Mouse (Mus musculus) forebrain, embryonic 13.5 days (tissue): Measurements from ENCODE around the gene Zbtb14. TPM values are rescaled to one million over a fixed set of nuclear protein-coding genes. Genes with fewer than 3 reads are reported as not detected.

ENCODE experiments used
- ATAC-seq: fragments of 200-750 bp; cut with Nextera tagmentation; 2 replicates; pipeline ENCODE4 v1.8.0; 2017
- H3K27ac ChIP-seq: fragments of 300-500 bp; sonication (generic); 2 replicates; pipeline ENCODE4 v1.5.1; 2015; ENCODE audit warnings: inconsistent platforms, mild to moderate bottlenecking, moderate library complexity
- H3K27me3 ChIP-seq: fragments of 300-500 bp; sonication (generic); 2 replicates; pipeline ENCODE4 v1.6.1; 2015; ENCODE audit warnings: mild to moderate bottlenecking, inconsistent platforms
- H3K36me3 ChIP-seq: fragments of 300-500 bp; sonication (generic); 2 replicates; pipeline ENCODE4 v1.6.1; 2015; ENCODE audit warnings: mild to moderate bottlenecking, inconsistent platforms; ENCODE audit not compliant: poor library complexity, severe bottlenecking
- H3K4me1 ChIP-seq: fragments of 300-500 bp; sonication (generic); 2 replicates; pipeline ENCODE4 v1.6.1; 2015; ENCODE audit warnings: inconsistent platforms
- H3K4me2 ChIP-seq: fragments of 300-500 bp; sonication (generic); 2 replicates; pipeline ENCODE4 v1.6.1; 2015; ENCODE audit warnings: inconsistent platforms, mild to moderate bottlenecking, moderate library complexity
- H3K4me3 ChIP-seq: fragments of 300-500 bp; sonication (generic); 2 replicates; pipeline ENCODE4 v1.5.1; 2015; ENCODE audit warnings: mild to moderate bottlenecking, inconsistent platforms
- H3K9ac ChIP-seq: fragments of 300-500 bp; sonication (generic); 2 replicates; pipeline ENCODE4 v1.6.1; 2015; ENCODE audit warnings: mild to moderate bottlenecking, inconsistent platforms
- H3K9me3 ChIP-seq: fragments of 300-500 bp; sonication (generic); replicated peaks from 2 replicates; pipeline ENCODE4 v1.6.1; 2016; ENCODE audit warnings: inconsistent platforms
- WGBS: fragments of 180-500 bp; shearing (Covaris S2); methylation state at CpG from one replicate; pipeline ENCODE4 v1.1.7; 2015; 5-methylcytosine and 5-hydroxymethylcytosine counted together
- polyA plus RNA-seq: library from polyadenylated mRNA; unstranded; fragments of >200 nt; fragmentation: Nextera tagmentation; extraction: Ambion mirVana; gene quantifications from 2 replicates; pipeline ENCODE4 v1.2.1, GENCODE M21; 2015

Zbtb14 gene
- polyA plus RNA-seq, result 36.2 and 39.3 TPM in 2 replicates

DNA sequence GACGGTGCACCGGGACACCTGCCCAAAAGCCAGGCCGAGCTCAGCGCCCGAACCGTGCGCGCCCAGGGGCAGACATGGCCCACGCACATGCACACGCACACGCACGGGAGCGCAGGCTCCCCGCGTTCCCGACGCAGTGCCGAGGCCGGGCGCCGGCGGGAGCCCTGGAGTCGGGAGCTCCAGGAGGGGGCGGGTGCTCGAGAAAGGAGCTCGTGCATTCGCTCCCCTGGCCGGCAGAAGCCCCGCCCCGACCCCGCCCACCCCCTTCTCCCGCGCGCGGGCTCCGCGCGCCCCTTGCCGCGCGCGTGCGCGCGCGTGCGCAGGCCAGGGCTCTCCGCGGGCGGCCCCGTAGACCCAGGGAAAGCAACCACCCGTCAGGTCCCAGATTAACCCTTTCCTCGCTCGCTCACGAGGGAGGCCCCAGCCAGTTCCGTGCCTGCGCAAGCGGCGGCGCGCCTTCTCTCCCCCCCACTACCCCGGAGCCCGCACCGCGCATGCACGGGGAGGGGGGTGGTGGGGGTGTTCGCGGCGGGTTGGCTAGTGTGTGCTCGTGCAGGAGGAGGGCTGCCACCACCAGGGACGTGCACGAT lies at the start of gene Zbtb14:
Gene Zbtb14 (plus strand): TSS at position 540 of the 590 bp plus-strand sequence.
- peak; percentile 90 for ATAC-seq
- no peaks in the 10 kb centered on the region for H3K9me3 ChIP-seq
- H3K27ac ChIP-seq, result peak within 1 kb of the TSS; percentile 100
- no peaks in the 10 kb centered on the region for H3K27me3 ChIP-seq
- peaks cover 13% of the 10 kb centered on the region for H3K36me3 ChIP-seq
- H3K4me3 ChIP-seq, result peak within 1 kb of the TSS; percentile 82
- peaks cover 16% of the 10 kb centered on the region for H3K4me1 ChIP-seq
- H3K9ac ChIP-seq, result peak within 1 kb of the TSS; percentile 96
- under 1% methylated on average over 39 of the region's 72 CpGs for WGBS
- H3K4me2 ChIP-seq, result peak within 1 kb of the TSS; percentile 93

DNA sequence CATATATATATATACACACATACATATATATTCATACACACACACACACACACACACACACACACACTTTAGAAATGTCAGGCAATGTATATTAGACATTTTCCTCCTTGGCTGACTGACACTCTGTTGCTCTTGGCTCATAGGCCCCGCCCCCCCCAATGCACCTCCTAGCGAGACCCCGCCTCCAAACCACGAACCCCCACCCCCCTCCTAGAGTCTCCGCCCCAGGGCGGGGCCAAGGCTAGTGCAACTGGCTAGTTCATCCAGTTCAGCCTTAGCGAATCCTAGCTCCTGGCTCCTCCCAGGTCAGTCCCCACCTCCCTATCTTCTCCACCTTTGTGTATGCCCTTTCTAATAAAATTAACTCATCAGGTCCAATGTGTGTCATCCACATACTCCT lies 36.8 kb upstream of the Zbtb14 start:
- no peaks in the 10 kb centered on the region for H3K36me3 ChIP-seq
- no peak overlapping the region for H3K4me3 ChIP-seq
- no peak overlapping the region for H3K27ac ChIP-seq
- no peak for ATAC-seq
- no peaks in the 10 kb centered on the region for H3K4me1 ChIP-seq
- no peaks in the 10 kb centered on the region for H3K9me3 ChIP-seq
- WGBS, result 86% methylated on average over 7 of the region's 7 CpGs
- H3K9ac ChIP-seq, result no peak overlapping the region
- H3K4me2 ChIP-seq, result no peak overlapping the region
- H3K27me3 ChIP-seq, result no peaks in the 10 kb centered on the region

DNA sequence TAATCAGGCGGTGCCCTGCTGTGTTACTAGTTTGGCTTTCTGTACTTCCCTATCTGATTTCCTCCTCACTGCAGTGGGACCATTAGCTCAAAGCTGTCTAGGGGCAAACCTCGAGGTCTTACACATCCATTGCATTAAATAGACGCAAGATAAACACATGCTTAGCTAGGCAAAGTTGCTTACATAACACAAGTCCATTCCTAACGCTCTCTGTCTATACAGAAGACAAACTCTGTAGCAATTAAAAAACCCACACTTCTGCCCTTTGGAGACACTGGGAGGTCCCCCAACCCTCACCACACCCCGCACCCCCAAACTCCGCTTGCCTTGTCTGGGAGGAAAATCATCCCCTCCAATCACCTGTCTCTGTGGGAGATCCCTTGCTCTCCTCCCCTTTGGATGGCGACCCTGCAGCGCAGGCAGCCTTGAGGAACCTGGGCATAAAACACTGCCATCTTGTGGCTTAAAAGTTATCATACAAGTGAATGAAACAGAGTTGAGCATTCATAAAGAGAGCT lies 33.8 kb upstream of the Zbtb14 start:
- H3K27me3 ChIP-seq, result no peaks in the 10 kb centered on the region
- H3K4me2 ChIP-seq, result no peak overlapping the region
- H3K9ac ChIP-seq, result no peak overlapping the region
- H3K4me3 ChIP-seq, result no peak overlapping the region
- peak; percentile 86 for ATAC-seq
- H3K9me3 ChIP-seq, result no peaks in the 10 kb centered on the region
- H3K36me3 ChIP-seq, result no peaks in the 10 kb centered on the region
- 29% methylated on average over 8 of the region's 8 CpGs for WGBS
- H3K27ac ChIP-seq, result no peak overlapping the region
- no peaks in the 10 kb centered on the region for H3K4me1 ChIP-seq

DNA sequence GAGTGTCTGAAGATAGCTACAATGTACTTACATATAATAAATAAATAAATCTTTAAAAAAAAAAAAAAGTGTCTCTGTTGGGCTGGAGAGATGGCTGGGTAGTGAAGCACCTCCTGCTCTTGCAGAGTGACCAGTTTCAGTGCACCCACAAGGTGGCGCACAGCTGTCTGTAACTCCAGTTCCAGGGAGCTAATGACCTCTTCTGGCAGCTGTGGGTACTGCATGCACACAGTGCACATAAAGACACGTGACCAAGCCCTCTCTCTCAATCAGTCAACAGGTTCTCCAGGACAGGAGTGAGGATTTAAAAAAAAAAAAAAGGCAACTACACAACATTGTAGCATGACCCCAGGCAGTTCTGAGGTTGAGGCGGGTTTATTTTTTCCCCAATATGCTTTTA lies 17.8 kb upstream of the Zbtb14 start:
- Histone ChIP-seq H3K27me3 (no peaks in the 10 kb centered on the region), H3K27ac (no peak overlapping the region), H3K4me3 (no peak overlapping the region), H3K4me2 (no peak overlapping the region), H3K36me3 (no peaks in the 10 kb centered on the region), H3K4me1 (no peaks in the 10 kb centered on the region), H3K9ac (no peak overlapping the region), H3K9me3 (no peaks in the 10 kb centered on the region; the same call in 1 of the 2 replicates)
- 86% methylated on average over 3 of the region's 3 CpGs for WGBS
- no peak for ATAC-seq

DNA sequence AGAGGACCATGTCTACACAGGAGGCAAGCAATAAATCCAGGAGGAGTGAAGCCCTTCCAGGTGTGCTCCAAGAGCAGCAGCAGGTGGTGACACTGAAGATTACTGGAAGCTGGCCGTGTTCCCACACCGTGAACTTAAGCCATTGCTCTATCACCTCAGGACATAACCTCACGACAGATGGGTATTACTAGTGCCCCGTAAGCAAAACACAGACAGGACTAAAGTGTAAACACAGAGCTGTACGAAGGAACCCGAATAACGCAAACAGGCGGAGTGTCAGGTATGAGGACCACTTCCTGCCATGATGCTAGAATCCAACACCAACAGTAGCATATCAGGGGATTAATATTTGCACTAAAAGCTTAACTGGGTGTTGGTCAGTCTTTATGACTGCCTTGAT lies 2.0 kb upstream of the Zbtb14 start:
- no peaks in the 10 kb centered on the region for H3K36me3 ChIP-seq
- H3K4me3 ChIP-seq, result no peak overlapping the region
- H3K4me1 ChIP-seq, result peaks cover 16% of the 10 kb centered on the region
- H3K9me3 ChIP-seq, result no peaks in the 10 kb centered on the region
- H3K4me2 ChIP-seq, result no peak overlapping the region
- H3K9ac ChIP-seq, result no peak overlapping the region
- no peak overlapping the region for H3K27ac ChIP-seq
- no peaks in the 10 kb centered on the region for H3K27me3 ChIP-seq
- WGBS, result 95% methylated on average over 8 of the region's 8 CpGs
- no peak for ATAC-seq

DNA sequence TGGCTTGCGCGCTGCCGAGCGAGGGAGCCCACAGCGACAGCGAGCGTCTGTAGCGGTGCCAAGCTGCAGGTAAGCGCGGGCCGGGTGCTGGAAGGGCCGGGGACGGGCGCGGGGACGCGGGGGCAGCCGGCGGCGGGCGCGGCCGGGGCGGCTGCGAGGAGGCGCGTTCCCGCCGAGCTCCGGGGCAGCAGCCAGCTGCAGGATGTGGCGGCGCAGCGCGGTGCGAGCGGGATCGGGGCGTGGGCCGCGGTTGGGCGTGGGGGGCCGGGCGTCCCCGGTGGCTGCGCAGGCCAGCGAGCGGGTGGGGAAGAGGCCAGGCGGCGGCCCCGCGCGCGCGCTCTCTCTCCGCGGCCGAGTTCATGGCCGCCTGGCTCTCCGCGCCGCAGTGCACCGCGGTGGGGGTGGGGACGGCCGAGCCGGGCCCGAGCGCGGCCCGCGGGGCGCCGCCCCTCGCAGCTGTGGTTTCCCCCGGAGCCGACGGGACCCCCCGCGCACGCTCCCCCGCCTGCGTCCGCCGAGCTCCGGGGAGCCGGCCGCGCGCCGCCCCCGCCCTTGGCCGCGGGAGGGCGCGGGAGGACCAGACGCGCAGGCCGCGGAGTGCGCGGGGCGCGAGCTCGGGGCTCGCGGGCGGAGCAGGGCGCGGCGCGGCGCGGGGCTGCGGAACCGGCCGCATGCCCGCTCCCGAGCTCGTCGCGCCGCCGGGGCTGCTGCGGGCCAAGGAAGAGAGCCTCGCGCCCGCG lies 521 bp downstream of the Zbtb14 start:
- under 1% methylated on average over 86 of the region's 128 CpGs for WGBS
- H3K36me3 ChIP-seq, result peaks cover 20% of the 10 kb centered on the region
- peak overlapping the region; percentile 82 for H3K4me3 ChIP-seq

DNA sequence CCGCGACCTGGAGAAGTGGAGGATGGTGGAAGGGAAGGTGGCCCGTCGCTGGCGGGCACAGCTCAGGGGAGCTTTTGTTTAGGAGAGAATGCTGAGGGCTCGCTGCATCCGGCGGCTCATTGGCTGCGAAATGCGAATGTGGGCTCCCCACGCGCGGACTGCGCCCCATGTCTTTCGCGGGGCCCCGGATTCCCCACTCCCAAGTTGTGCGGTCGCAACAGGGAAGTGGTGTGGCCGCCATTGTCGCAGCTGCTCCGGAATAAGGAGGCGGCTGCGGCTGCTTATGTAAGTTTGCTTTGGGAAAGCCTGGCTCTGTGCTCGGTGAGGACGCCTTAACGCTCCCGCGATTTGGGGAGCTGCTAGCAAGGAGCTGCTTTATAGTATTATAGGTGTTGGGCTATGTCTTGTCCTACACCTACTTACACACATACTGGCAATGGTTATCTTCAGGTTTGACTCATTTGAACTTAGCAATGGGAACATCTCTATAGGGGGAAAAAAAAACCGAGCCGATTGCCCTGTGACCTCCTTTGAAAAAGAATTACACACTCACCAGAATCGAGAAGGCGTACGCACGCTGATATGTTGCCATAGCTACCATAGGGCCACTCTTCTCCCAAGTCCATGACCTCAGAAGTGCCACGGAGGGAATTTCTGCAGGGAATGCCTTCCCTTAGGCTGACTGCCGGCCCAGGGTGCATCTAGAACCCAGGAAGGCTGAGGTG lies 1.3 kb downstream of the Zbtb14 start:
- Histone ChIP-seq H3K36me3 (peaks cover 22% of the 10 kb centered on the region), H3K4me3 (peak overlapping the region; percentile 82), H3K4me2 (peak overlapping the region; percentile 93), H3K27me3 (no peaks in the 10 kb centered on the region), H3K27ac (peak overlapping the region; percentile 100), H3K4me1 (peaks cover 16% of the 10 kb centered on the region), H3K9me3 (no peaks in the 10 kb centered on the region), H3K9ac (peak overlapping the region; percentile 96)
- ATAC-seq, result peak; percentile 7
- under 1% methylated on average over 37 of the region's 37 CpGs for WGBS

More for the DNA sequence above, 521 bp downstream of the Zbtb14 start:
- peak; percentile 72 for ATAC-seq
- no peaks in the 10 kb centered on the region for H3K27me3 ChIP-seq
- H3K4me2 ChIP-seq, result peak overlapping the region; percentile 93
- peak overlapping the region; percentile 96 for H3K9ac ChIP-seq
- peak overlapping the region; percentile 100 for H3K27ac ChIP-seq
- no peaks in the 10 kb centered on the region for H3K9me3 ChIP-seq
- H3K4me1 ChIP-seq, result peaks cover 16% of the 10 kb centered on the region

DNA sequence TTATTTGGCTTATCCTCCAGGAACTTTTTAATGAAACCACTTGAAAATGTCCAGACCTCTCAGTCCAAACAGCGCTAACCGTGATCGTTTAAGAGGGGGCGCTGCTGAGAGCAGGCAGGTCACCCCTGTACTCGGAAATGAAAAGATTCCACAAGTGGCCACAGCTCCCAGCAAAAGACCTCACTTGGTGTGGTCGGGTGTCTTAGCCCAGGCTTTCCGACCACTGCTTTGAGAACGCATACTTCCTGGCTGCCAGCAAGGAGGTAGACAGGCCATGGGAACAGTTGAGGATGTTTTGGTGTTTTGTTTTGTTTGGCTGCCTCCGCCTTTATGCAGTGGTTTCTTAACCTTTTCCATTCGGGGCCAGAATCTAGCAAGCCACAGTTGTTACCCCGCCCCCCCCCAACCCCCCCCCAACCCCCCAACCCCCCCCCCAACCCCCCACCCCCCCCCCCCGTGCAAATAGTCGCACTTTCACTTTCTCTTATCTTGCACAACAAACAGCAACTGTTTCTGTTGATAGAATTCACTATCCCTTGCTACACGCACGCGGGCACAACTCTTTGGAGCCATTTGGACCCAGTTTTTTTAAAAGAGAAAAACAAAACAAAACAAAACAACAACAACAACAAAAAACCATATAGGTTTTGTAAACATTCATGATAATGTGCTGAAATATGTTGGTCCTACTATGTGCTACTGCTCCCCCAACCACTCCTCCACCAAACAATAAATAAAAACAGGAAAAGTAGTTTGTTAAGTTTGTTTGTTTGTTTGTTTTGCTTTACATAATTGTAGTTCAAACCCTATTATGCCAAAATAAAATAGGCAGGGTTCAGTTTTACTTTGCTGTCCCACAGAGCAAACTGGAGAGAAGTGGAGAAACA lies 13.5 kb downstream of the Zbtb14 start:
- H3K27ac ChIP-seq, result no peak overlapping the region
- peaks cover 5% of the 10 kb centered on the region; the same call in 1 of the 2 replicates for H3K36me3 ChIP-seq
- H3K9me3 ChIP-seq, result no peaks in the 10 kb centered on the region
- no peaks in the 10 kb centered on the region for H3K4me1 ChIP-seq
- 28% methylated on average over 14 of the region's 16 CpGs for WGBS
- 0 out of 2 replicates have a peak overlapping the region, but pooled peaks have one; percentile 18 for H3K4me2 ChIP-seq
- ATAC-seq, result no peak
- no peaks in the 10 kb centered on the region for H3K27me3 ChIP-seq
- H3K4me3 ChIP-seq, result no peak overlapping the region
- H3K9ac ChIP-seq, result no peak overlapping the region

DNA sequence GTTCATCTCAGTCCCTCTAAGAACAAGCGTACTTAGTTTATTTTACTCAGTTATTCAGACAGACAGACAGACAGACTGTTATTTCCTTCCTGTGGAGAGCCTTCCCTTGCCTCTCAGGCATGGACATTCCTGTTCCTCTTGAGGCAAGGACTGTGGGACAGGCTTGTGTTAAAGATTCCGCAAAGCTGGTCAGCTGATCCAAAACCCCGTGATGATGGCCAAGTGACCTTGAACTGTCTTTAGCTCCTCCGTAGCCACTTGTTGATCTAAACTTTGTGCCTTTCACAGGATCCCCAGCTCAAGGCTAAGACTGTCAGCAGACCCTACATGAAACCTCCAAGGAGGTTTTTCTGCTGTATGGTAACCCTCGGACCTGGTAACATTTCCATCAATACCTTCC lies 14.3 kb downstream of the Zbtb14 start:
- 65% methylated on average over 5 of the region's 5 CpGs for WGBS
- H3K9me3 ChIP-seq, result no peaks in the 10 kb centered on the region
- H3K9ac ChIP-seq, result no peak overlapping the region
- no peak overlapping the region for H3K27ac ChIP-seq
- no peak for ATAC-seq
- no peaks in the 10 kb centered on the region for H3K36me3 ChIP-seq
- H3K27me3 ChIP-seq, result no peaks in the 10 kb centered on the region
- no peak overlapping the region for H3K4me3 ChIP-seq
- no peaks in the 10 kb centered on the region for H3K4me1 ChIP-seq
- H3K4me2 ChIP-seq, result no peak overlapping the region

DNA sequence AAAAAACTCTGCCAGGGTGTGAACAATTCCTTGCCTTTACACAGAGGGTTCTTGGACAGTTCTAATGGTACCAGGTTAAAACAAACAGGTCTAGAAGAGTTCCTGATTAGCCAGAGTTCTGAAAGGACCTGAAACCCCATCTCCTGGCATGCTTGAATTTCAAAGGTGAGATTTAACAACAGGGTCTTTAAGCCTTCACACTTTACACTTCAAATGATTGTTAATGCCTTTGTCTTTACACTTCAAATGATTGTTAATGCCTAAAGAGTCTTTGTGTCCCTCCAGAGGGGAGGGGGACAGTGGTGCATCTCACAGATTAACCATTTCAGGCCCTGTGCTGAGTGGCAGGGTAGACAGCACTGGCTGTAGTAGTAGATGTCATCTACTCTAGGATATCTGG lies 15.2 kb downstream of the Zbtb14 start:
- Histone ChIP-seq H3K9ac (no peak overlapping the region), H3K4me2 (no peak overlapping the region), H3K27me3 (no peaks in the 10 kb centered on the region), H3K9me3 (no peaks in the 10 kb centered on the region), H3K36me3 (no peaks in the 10 kb centered on the region), H3K4me1 (no peaks in the 10 kb centered on the region), H3K27ac (no peak overlapping the region), H3K4me3 (no peak overlapping the region)
- ATAC-seq, result no peak

DNA sequence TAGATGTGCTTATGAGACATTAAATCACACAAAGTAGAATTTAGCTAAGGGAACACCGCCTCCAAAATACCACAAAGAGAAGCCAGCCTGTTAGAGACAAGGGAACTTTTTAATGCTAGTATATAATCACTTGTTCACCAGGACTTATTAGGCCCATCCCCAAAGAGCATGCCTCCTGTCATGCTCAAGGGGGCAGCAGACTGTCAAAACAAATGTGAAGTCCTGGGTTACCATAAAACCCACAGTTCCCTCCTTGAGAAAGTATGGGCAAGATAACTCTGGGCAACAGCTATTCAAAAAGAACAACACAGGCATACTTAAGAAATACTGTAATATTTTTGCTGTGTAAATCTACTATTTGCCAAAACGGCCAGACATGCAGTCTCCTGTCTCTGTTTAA lies 18.3 kb downstream of the Zbtb14 start:
- Histone ChIP-seq H3K4me1 (no peaks in the 10 kb centered on the region), H3K4me2 (no peak overlapping the region), H3K9me3 (no peaks in the 10 kb centered on the region), H3K27ac (no peak overlapping the region), H3K4me3 (no peak overlapping the region), H3K36me3 (no peaks in the 10 kb centered on the region), H3K9ac (no peak overlapping the region), H3K27me3 (no peaks in the 10 kb centered on the region)
- ATAC-seq, result no peak
- 79% methylated on average over 2 of the region's 2 CpGs for WGBS
